Mouse (Mus musculus) common myeloid progenitor, adult 5-6 weeks (primary cell): ENCODE results near the gene Zfp938. TPM values are rescaled to one million over a fixed set of nuclear protein-coding genes. Genes with fewer than 3 reads are reported as not detected.

ENCODE experiments used
- ATAC-seq: replicated peaks from 2 replicates; pipeline ENCODE4 v1.8.0; 2016; ENCODE audit warnings: low read depth, mild to moderate bottlenecking, moderate TSS enrichment, inconsistent platforms; ENCODE audit not compliant: poor library complexity, severe bottlenecking
- total RNA-seq: library from RNA; stranded (forward); fragments of 200-1000, 187-1606 nt; gene quantifications from 2 replicates; pipeline ENCODE4 v1.2.3, GENCODE M21; 2017

The Zfp938 gene
- total RNA-seq: 4.5 and 9.4 TPM in 2 replicates

DNA sequence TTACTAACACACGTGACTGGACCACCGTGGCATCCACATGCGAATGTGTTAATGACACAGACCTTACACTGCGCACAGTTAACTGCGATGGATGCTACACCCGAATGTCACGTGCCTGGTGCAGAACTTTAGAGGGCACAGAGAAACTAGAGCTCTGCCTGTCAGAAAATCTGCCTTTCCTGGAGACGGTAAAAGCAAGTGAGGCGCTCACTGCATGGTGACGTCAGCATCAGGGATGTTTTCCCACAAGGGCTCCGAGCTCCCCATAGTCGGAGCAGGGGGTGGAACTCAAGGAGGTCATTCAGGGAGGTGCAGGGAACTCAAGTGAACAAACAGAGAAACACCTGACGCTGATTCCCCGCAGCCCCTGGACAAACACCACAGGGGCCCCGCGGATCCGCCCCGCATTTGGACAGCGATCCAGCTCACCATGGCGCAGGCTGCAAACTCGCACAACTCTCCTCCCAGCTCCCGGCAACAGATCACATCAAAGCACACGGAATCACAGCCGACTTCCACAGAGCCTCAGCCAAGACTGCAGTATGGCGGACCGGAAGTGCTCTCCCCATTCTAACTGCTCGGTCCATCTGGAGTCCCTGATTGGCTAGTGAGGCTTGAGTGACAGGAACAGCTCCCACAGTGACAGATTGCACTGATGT, at the start of gene Zfp938:
Gene Zfp938 (minus strand): TSS at position 539 of the 659 bp plus-strand sequence.
- peak; percentile 100 for ATAC-seq

DNA sequence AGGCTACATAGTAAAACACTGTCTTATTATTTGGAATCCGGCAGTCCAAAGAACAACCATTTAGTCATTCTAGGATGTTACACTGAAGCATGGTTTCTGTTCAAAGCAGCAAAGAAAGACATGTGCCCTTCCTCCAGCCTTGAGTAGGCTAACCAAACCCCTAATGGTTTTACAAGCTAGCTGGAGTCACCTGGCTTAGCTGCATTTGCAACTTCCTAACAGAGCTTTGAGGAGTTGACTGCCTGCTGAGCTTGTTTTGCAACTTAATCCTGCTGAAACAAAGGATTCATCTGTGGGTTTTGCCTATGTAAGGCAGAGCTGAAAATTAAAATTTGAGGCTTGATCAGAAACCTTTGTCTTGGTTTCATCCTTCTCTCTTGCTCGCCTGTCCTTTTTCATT, 16.3 kb upstream of the Zfp938 start:
- ATAC-seq: no peak

DNA sequence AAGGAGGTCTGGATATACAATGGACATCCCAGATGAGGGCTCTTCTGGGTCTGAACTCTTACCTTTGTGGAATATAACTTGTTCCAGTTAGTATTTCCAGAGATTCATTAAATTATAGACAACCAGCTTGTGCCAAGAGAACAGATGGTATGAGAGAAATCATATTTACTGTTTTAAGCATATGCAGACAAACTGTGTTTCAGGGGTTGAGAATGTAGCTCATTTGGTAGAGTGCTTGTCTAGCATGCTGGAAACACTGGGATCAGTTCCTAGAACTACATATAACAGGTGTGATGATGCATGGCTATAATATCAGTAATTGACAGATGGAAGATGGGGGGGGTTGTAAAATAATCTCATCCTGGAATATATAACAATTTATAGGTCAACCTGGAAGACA, 3.9 kb upstream of the Zfp938 start:
- ATAC-seq: no peak

DNA sequence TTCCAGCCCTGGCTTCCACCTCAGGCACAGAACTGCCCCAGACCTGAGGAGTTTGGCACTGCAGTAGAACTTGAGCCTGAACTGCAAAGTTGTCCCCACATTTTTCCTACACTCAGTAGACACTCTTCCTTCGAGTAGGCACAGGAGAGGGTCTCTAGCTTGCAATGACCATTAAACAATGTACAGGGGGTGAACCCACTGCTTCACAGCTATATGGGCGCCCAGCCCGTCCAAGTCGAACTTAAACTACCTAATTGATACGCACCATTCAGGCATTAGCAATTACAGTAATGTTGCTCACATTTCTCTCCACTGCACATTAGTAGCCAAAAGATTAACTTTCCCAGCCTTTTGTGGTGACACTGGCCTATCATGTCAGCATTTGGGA, 315 bp upstream of the Zfp938 start:
- ATAC-seq: no peak

DNA sequence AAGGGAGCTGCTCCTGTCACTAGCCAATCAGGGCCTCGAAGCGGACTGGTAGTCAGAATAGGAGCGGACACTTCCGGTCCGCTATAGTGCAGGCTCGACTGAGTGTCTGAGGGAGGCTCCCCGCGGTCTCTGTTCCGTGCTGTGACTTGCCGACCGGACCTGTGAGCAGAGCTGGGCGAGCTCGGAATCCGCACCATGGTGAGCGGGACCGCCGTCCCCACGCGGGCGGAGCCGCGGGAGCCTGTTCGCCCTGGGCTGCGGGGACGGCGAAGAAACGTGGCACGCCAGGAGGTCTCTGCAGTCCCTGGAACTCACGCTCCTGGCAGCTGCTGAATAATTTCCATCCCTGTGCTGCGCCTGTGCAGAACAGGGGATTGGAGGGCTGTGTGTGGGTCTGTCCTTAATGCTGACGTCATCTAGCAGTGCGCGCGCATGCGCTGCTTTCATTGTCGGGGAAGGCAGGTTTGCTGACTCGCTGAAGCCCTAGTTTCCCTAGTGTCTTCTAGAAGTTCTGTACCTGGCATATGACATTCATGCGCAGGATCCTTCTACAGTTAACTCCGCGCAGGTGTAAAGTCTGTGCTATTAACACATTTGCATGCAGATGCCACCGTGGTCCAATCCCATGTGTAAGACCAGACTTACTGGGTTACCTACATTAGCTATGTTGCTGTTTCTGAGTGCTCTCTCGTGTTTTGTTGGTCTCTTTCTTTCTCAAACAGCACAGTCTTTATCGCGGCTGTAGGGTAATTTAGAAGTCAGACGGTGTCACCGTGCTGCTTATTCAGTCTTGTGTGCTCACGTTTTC, 62.6 kb downstream of the Zfp938 start:
- ATAC-seq: peak; percentile 93

Other genes starting within 250 kb of the Zfp938 start
- 6.1 and 9.4 TPM in 2 replicates for gene Zfp873, start 193.2 kb downstream of the Zfp938 start, total RNA-seq
- gene BC024063, start 157.9 kb downstream of the Zfp938 start, total RNA-seq: 0.55 TPM in 1 of 2 replicates, not detected in the other
- gene AU041133, start 113.3 kb downstream of the Zfp938 start, total RNA-seq: 6.8 and 11.1 TPM in 2 replicates
- gene 4932415D10Rik, start 75.3 kb upstream of the Zfp938 start, total RNA-seq: not detected in 2 replicates
- gene Gm4924, start 113.0 kb upstream of the Zfp938 start, total RNA-seq: 1.4 and 13.0 TPM in 2 replicates